Mouse (Mus musculus): ENCODE data around the gene Ift43. TPM values are rescaled to one million over a fixed set of nuclear protein-coding genes. Genes with fewer than 3 reads are reported as not detected.

Gene Ift43
- polyA plus RNA-seq, 1 experiment = 44.2 TPM

DNA sequence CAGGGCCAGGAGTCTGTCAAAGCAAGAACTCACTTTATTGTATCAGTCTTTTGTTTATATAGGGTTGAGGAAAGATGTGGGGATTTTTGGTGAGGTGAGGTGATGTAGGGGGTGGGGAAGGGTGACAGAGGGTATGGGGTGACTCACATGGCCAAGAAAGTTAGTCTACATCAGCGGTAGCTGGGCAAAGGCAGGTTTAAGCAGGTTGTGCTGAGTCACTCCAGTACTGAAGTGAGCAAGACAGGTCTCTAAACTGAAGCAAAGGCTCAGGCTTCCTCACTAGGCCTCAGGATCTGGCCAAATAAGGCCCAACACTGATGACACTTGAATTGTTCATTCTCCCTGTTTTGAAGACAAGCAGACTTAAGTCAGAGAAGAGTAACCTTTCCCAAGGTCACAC, 60.0 kb downstream of the Ift43 start:
- H3K4me3 ChIP-seq (ENCODE audit: insufficient read depth, low read length) = no peak overlapping the region
- no peaks in the 10 kb centered on the region for H3K4me1 ChIP-seq (ENCODE audit: control insufficient read depth, insufficient read depth, low read length)
- TF ChIP-seq POLR2A (IDR thresholded peaks at IDR 0.05; ENCODE audit: low read depth, low read length) = no peak
- H3K27ac ChIP-seq (ENCODE audit: insufficient read depth, low read length) = no peak overlapping the region

DNA sequence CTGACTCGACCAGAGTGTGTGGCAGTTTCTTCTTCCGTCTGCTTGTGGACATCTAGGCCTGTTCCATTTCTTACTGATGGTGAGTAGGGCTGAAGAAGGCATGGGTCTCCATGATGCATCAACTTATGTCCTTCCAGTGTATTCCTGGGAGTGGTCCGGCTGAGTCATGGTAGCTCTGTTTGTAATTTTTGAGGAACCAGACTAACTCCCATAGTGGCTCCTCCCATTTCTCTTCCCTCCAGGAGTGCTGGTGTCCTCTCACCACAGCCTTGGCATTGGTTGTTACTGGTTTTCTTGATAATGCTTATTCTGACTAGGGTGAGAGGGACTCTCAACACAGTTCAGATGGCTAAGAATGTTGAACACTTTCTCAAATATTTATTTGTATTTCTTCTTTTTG, 63.9 kb downstream of the Ift43 start:
- no peak overlapping the region for H3K27ac ChIP-seq (ENCODE audit: insufficient read depth, low read length)
- H3K4me3 ChIP-seq (ENCODE audit: insufficient read depth, low read length) = no peak overlapping the region
- TF ChIP-seq POLR2A (IDR thresholded peaks at IDR 0.05; ENCODE audit: low read depth, low read length) (no peak), CTCF (IDR thresholded peaks at IDR 0.05; ENCODE audit: borderline replicate concordance, insufficient read depth, low read length) (no peak)
- no peaks in the 10 kb centered on the region for H3K4me1 ChIP-seq (ENCODE audit: control insufficient read depth, insufficient read depth, low read length)

DNA sequence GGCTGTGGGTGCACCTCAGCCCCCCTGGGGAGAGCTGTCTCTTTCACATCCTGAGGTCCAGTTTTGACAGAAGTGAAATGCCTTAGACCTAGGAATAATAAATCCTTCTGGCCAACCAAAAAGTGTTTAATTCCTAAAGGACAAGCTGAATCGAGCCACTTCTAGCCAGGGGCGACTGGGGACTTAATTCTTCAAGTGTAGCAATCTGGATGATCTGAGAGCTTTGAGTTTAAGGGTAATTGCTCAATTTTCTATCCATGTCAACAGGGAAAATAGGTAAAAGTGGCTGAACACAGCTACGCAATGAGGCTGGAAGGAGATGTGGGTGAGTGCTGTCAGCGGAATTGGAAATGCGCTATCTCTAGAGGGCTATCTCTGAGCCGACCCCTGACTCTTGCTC, 65.9 kb downstream of the Ift43 start:
- Histone ChIP-seq H3K4me1 (ENCODE audit: control insufficient read depth, insufficient read depth, low read length) (no peaks in the 10 kb centered on the region), H3K4me3 (ENCODE audit: insufficient read depth, low read length) (no peak overlapping the region), H3K27ac (ENCODE audit: insufficient read depth, low read length) (no peak overlapping the region)
- no peak for TF ChIP-seq CTCF (IDR thresholded peaks at IDR 0.05; ENCODE audit: borderline replicate concordance, insufficient read depth, low read length)
- TF ChIP-seq POLR2A (IDR thresholded peaks at IDR 0.05; ENCODE audit: low read depth, low read length) = no peak

DNA sequence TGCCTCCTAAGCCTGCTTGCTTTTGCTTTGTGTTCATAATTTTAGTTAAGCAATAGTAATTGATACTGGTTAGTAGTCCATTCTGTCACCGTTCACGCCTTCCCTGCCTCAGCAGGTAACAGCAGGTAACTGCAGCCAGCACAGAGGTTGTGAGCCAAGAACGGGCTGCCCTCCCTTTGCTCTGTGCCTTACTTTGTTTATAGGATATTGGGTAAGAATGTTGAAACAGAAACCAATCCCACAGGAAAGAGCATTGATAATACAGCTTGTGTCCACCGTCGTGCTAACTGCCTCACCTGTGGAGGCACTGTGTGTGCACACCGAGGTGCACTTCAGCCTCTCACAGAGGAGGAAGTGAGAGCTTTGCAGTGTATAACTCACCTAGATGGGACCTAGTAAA, 66.7 kb downstream of the Ift43 start:
- H3K27ac ChIP-seq (ENCODE audit: insufficient read depth, low read length) = no peak overlapping the region
- H3K4me3 ChIP-seq (ENCODE audit: insufficient read depth, low read length) = no peak overlapping the region
- no peaks in the 10 kb centered on the region for H3K4me1 ChIP-seq (ENCODE audit: control insufficient read depth, insufficient read depth, low read length)
- TF ChIP-seq CTCF (IDR thresholded peaks at IDR 0.05; ENCODE audit: borderline replicate concordance, insufficient read depth, low read length) = no peak
- TF ChIP-seq POLR2A (IDR thresholded peaks at IDR 0.05; ENCODE audit: low read depth, low read length) = no peak

DNA sequence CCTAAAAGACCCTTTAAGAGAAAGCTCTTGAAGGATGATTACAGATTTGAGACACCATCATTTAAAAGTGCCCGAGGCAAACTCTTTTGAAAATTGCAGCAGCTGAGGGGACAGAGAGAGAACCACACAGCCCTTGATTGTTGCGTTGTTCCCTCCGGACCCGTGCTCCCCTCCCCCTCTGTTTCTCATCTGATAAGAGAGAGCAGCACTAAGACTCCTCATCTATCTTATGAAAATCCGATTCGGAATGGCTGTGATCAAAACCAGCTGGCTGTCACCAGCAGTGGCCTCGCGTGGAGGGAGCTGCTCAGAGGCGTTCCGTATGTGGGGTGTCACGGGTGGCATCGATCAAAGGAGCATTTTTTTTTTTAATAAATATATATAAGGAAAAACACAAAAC, 69.6 kb downstream of the Ift43 start:
- no peak for TF ChIP-seq POLR2A (IDR thresholded peaks at IDR 0.05; ENCODE audit: low read depth, low read length)
- TF ChIP-seq CTCF (IDR thresholded peaks at IDR 0.05; ENCODE audit: borderline replicate concordance, insufficient read depth, low read length) = no peak

DNA sequence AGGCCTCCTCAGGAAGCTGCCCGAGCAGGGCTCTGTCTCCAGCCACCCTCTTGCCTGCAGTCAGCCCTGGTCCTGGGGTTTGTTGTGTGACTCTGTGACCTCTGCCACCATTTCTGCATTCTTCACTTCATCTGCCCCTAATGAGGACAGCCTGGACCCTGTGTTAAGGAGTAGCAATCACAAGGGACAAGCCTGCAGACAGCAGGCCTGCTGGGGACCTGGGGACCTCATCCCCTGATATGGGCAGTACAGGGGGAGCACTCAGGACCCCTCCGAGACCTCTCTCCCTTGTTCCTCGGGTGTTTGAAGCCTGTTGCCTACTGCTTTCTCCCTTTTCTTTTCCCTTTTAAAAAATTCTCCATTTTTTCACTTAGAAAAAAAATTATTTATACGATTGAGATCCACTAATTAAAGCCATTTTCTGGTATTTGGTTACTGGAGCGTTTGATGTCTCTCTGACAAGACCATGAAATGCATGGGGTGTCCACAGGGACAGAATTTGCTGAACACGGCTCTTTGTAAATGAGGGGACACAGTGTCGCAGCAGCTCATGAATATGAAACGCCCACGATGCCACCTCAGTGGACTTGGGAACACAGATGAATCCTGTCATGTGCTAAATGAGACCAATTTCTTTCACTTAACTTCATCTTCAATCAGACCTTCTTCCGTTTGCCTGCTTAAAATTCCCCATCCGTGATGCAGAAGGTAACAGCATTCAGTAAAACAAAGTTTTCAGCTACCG, 71.0 kb downstream of the Ift43 start:
- no peak overlapping the region for H3K4me3 ChIP-seq (ENCODE audit: insufficient read depth, low read length)
- H3K4me1 ChIP-seq (ENCODE audit: control insufficient read depth, insufficient read depth, low read length) = peaks cover 6% of the 10 kb centered on the region; the same call in 1 of the 2 replicates
- H3K27ac ChIP-seq (ENCODE audit: insufficient read depth, low read length) = no peak overlapping the region
- TF ChIP-seq CTCF (IDR thresholded peaks at IDR 0.05; ENCODE audit: borderline replicate concordance, insufficient read depth, low read length) (no peak), POLR2A (IDR thresholded peaks at IDR 0.05; ENCODE audit: low read depth, low read length) (no peak)

More for the DNA sequence above, 69.6 kb downstream of the Ift43 start:
- Histone ChIP-seq H3K27ac (ENCODE audit: insufficient read depth, low read length) (no peak overlapping the region), H3K4me3 (ENCODE audit: insufficient read depth, low read length) (no peak overlapping the region), H3K4me1 (ENCODE audit: control insufficient read depth, insufficient read depth, low read length) (no peaks in the 10 kb centered on the region)

DNA sequence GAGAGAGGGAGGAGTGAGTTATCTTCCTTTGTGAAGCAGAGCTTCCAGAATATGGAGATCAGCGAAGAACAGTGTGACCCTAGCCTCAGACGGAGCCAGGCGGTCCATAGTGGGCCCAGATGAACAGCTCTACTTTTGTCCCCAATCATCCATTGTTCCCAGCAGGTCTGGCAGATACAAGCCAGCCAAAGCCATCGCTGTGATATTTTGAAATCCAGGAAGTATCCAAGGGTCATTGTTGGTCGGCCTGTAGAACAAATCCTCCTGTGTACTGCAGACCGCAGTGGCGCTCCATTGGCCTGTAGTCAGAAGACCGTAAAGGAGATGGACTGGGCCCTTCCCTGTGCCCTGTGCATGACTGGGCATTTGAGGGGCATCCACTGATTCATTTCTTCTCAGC, 72.8 kb downstream of the Ift43 start:
- TF ChIP-seq CTCF (IDR thresholded peaks at IDR 0.05; ENCODE audit: borderline replicate concordance, insufficient read depth, low read length) = no peak
- no peak for TF ChIP-seq POLR2A (IDR thresholded peaks at IDR 0.05; ENCODE audit: low read depth, low read length)
- Histone ChIP-seq H3K4me1 (ENCODE audit: control insufficient read depth, insufficient read depth, low read length) (peaks cover 6% of the 10 kb centered on the region; the same call in 1 of the 2 replicates), H3K4me3 (ENCODE audit: insufficient read depth, low read length) (no peak overlapping the region), H3K27ac (ENCODE audit: insufficient read depth, low read length) (no peak overlapping the region)

DNA sequence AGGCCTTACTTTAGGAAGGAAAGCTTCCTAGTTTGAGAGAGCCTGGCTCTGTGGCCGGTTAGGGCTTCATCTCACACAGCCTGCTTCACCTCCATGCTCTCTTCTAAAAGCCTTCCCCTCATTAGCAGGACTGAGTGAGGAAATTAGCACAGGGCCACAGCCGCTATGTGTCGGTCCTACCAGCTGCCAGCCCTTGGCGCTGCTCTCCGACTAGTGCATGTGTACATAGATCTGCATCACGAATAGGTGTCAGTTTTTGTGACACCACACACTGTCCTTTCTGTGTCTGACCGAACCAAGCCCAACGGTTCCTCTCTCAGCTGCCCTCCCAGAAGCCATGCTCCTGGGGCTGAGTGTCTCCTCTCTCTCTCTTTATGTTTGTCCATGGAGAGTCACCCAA, 74.8 kb downstream of the Ift43 start:
- H3K4me3 ChIP-seq (ENCODE audit: insufficient read depth, low read length) = no peak overlapping the region
- H3K27ac ChIP-seq (ENCODE audit: insufficient read depth, low read length) = no peak overlapping the region
- TF ChIP-seq POLR2A (IDR thresholded peaks at IDR 0.05; ENCODE audit: low read depth, low read length) (no peak), CTCF (IDR thresholded peaks at IDR 0.05; ENCODE audit: borderline replicate concordance, insufficient read depth, low read length) (no peak)
- peaks cover 6% of the 10 kb centered on the region; the same call in 1 of the 2 replicates for H3K4me1 ChIP-seq (ENCODE audit: control insufficient read depth, insufficient read depth, low read length)

DNA sequence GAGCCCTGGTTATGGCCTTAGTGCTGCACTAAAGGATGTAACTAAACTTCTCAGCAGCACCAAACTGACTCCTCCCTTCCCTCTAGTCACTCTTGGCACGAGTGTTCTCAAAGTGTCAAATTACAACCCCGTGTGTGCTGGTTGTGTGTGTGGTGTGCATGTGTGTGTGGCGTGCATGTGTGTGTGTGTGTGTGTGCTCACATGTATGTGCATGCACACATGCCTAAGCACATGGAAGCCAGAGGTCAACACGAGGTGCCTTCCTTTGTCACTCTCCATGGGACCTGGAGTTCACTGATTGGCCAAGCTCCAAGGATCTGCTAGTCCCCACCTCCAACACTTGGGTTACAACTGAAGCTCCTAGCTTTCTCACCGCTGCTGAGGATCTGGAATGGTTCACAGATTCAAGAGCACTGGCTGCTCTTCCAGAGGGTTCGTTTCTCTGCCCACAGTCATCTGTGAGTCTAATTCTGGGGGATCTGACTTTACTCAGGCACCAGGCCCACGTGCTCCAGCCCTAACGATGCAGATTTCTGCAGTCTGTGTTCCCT, 75.6 kb downstream of the Ift43 start:
- no peak overlapping the region for H3K4me3 ChIP-seq (ENCODE audit: insufficient read depth, low read length)
- peaks cover 6% of the 10 kb centered on the region; the same call in 1 of the 2 replicates for H3K4me1 ChIP-seq (ENCODE audit: control insufficient read depth, insufficient read depth, low read length)
- no peak for TF ChIP-seq POLR2A (IDR thresholded peaks at IDR 0.05; ENCODE audit: low read depth, low read length)
- no peak for TF ChIP-seq CTCF (IDR thresholded peaks at IDR 0.05; ENCODE audit: borderline replicate concordance, insufficient read depth, low read length)
- no peak overlapping the region for H3K27ac ChIP-seq (ENCODE audit: insufficient read depth, low read length)

DNA sequence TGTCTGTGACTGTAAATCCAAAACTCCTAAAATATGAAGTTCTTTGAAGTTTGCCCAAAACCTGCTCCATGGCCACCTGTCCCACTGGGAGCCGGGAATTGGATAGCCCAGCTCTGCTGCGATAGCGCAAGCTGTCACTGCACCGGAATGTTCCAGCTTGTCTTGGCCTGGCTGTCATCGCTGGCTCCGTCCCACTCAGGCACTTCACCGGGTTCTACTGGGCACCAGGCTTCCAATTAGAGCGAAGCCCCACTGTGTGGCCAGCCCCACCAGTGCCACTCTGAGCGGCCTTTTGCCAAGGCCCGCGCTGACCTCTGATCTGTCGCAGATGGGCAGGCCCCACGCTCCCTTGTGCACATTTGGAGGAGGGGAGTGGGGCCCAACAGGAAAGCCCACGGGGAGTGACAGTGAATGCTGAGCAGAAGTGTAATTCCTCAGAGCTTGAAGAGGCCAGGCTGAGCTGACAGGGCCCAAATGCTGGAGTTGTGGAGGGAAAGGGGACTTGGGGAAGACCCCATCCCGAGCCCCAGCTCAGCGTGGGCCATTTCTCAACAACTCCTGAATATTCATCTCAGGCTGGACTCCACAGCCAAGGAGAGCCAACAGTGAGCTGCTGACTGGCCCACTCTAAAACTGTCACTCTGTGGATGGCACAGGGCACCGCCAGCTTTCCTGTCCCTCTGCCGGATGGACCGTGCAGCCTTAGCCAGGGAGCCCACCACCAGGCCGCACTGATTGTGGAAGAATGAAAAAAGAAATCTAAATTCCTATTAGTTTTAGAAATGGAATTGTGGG, 76.5 kb downstream of the Ift43 start:
- no peak for TF ChIP-seq CTCF (IDR thresholded peaks at IDR 0.05; ENCODE audit: borderline replicate concordance, insufficient read depth, low read length)
- TF ChIP-seq POLR2A (IDR thresholded peaks at IDR 0.05; ENCODE audit: low read depth, low read length) = no peak
- no peak overlapping the region for H3K4me3 ChIP-seq (ENCODE audit: insufficient read depth, low read length)
- peaks cover 6% of the 10 kb centered on the region; the same call in 1 of the 2 replicates for H3K4me1 ChIP-seq (ENCODE audit: control insufficient read depth, insufficient read depth, low read length)
- H3K27ac ChIP-seq (ENCODE audit: insufficient read depth, low read length) = no peak overlapping the region
